Mouse (Mus musculus) lung, postnatal 0 days (tissue): Measurements from ENCODE around the gene Lmo1. TPM values are rescaled to one million over a fixed set of nuclear protein-coding genes. Genes with fewer than 3 reads are reported as not detected.

Source experiments
- ATAC-seq: fragments of 200-750 bp; cut with Nextera tagmentation; 2 replicates; pipeline ENCODE4 v1.8.0; 2017; ENCODE audit warnings: moderate library complexity
- DNase-seq: peaks from one replicate; pipeline ENCODE4 v3.0.0-alpha.2; 2016; ENCODE audit warnings: low spot score
- H3K27ac ChIP-seq: fragments of 300-500 bp; sonication (generic); 2 replicates; pipeline ENCODE4 v1.5.1; 2014; ENCODE audit warnings: antibody characterized with exemption, mild to moderate bottlenecking, low read length, mixed read lengths
- H3K27me3 ChIP-seq: fragments of 300-500 bp; sonication (generic); replicated peaks from 2 replicates; pipeline ENCODE4 v1.6.1; 2014; ENCODE audit warnings: low read length, mixed read lengths; ENCODE audit not compliant: insufficient read depth
- H3K36me3 ChIP-seq: fragments of 300-500 bp; sonication (generic); 2 replicates; pipeline ENCODE4 v1.6.1; 2014; ENCODE audit warnings: low read length, mixed read lengths; ENCODE audit not compliant: insufficient read depth
- H3K4me1 ChIP-seq: fragments of 300-500 bp; sonication (generic); 2 replicates; pipeline ENCODE4 v1.6.1; 2014; ENCODE audit warnings: antibody characterized with exemption, low read depth, low read length, mixed read lengths; ENCODE audit not compliant: insufficient read depth
- H3K4me2 ChIP-seq: fragments of 300-500 bp; sonication (generic); replicated peaks from 2 replicates; pipeline ENCODE4 v1.6.1; 2014; ENCODE audit warnings: low read depth, mild to moderate bottlenecking, low read length, moderate library complexity, mixed read lengths
- H3K4me3 ChIP-seq: fragments of 300-500 bp; sonication (generic); 2 replicates; pipeline ENCODE4 v1.5.1; 2014; ENCODE audit warnings: low read depth, low read length
- H3K9ac ChIP-seq: fragments of 300-500 bp; sonication (generic); replicated peaks from 2 replicates; pipeline ENCODE4 v1.6.1; 2014; ENCODE audit warnings: low read depth, mild to moderate bottlenecking
- H3K9me3 ChIP-seq: fragments of 300-500 bp; sonication (generic); 2 replicates; pipeline ENCODE4 v1.6.1; 2016; ENCODE audit warnings: low read length, mixed read lengths
- CTCF ChIP-seq: IDR thresholded peaks from 2 replicates; pipeline ENCODE4 v1.5.1; 2016; ENCODE audit warnings: antibody characterized with exemption, mild to moderate bottlenecking
- EP300 ChIP-seq: IDR thresholded peaks from 2 replicates; pipeline ENCODE4 v1.6.1; 2016; ENCODE audit warnings: antibody characterized with exemption, mild to moderate bottlenecking, control low read depth
- WGBS: fragments of 180-500 bp; shearing (Covaris S2); extraction: QIAGEN DNeasy Blood & Tissue Kit; methylation state at CpG from one replicate; pipeline ENCODE4 v1.1.7; 2014; 5-methylcytosine and 5-hydroxymethylcytosine counted together
- polyA plus RNA-seq: library from polyadenylated mRNA; unstranded; fragments of >200 nt; fragmentation: Nextera tagmentation; extraction: Ambion mirVana; gene quantifications from 2 replicates; pipeline ENCODE4 v1.2.1, GENCODE M21; 2015

Gene Lmo1
- polyA plus RNA-seq, 1 experiment from 2014 or later = 10.3 TPM

DNA sequence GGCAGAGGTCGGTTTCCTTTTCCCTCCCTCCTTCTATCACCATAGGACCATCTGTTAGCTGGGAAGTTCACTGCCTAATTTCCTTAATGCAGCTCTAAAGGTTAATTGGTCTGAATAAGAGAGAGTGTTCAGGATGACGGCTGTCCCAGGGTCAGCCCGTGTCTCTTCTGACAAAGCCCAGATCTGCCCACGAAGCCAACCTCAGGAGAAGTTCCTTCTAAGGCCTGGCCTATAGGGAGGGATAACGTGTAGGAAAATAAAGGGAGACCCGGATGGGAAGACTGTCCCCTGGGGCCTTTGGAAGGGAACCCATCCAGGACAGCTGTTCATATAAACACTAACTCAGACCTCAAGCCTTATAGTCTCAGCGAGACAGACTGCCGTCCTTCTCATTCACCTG is 29.8 kb downstream of the Lmo1 start:
- TF ChIP-seq CTCF (no peak), EP300 (no peak)
- Histone ChIP-seq H3K4me3 (no peak overlapping the region), H3K4me1 (no peaks in the 10 kb centered on the region), H3K27me3 (no peaks in the 10 kb centered on the region), H3K36me3 (no peaks in the 10 kb centered on the region), H3K9ac (no peak overlapping the region), H3K27ac (no peak overlapping the region), H3K4me2 (no peak overlapping the region), H3K9me3 (no peaks in the 10 kb centered on the region)
- 62% methylated on average over 7 of the region's 8 CpGs for WGBS
- no peak for DNase-seq
- no peak for ATAC-seq

DNA sequence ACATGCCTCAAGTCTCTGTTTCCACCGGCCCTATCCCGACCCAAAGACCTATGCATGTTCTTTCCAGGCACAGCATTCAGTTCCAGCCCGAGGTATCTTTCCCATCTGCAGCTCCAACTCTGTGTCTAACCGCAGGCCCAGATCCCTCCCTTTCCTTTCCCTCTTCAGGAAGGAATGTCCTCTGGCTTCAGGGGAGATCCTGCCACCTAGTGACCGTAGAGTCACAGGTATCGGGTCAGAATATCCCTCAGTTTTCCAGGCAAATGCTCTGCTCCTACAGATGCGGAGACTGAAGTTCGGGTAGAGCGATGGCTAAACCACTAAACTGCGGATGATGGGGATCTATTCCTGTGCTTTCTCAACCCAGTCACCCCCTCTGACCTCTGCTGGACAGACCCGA is 30.3 kb downstream of the Lmo1 start:
- Histone ChIP-seq H3K4me2 (no peak overlapping the region), H3K27ac (no peak overlapping the region), H3K27me3 (no peaks in the 10 kb centered on the region), H3K9me3 (no peaks in the 10 kb centered on the region), H3K36me3 (no peaks in the 10 kb centered on the region), H3K9ac (no peak overlapping the region), H3K4me1 (no peaks in the 10 kb centered on the region), H3K4me3 (no peak overlapping the region)
- WGBS = 56% methylated on average over 11 of the region's 11 CpGs
- ATAC-seq (no peak), DNase-seq (no peak)
- TF ChIP-seq CTCF (peak; percentile 44), EP300 (no peak)

DNA sequence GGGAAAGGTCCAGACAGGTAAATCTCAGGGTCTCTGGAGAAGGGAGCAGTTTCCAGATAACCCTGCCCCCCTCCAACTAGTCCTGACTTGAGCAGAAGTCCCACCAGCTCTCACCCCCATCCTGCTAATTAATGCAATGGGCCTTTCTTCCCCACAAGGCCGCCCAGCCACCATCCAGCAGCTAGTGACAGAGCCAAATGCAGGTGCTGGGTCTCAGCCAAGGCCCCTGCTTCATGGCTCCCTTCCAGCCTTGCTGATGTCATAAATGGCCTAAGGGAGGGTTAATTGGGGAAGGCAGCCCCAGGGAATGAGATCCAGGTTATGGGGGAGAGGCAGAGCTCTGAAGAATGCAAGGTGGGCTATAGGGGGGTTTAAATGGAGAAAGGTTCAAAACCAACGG is 32.4 kb downstream of the Lmo1 start:
- Histone ChIP-seq H3K4me1 (no peaks in the 10 kb centered on the region), H3K27ac (no peak overlapping the region), H3K27me3 (no peaks in the 10 kb centered on the region), H3K4me2 (no peak overlapping the region), H3K9me3 (no peaks in the 10 kb centered on the region), H3K4me3 (no peak overlapping the region), H3K36me3 (no peaks in the 10 kb centered on the region), H3K9ac (no peak overlapping the region)
- DNase-seq (no peak), ATAC-seq (no peak)
- 65% methylated on average over 2 of the region's 2 CpGs for WGBS
- no peak for TF ChIP-seq EP300
- no peak for TF ChIP-seq CTCF

DNA sequence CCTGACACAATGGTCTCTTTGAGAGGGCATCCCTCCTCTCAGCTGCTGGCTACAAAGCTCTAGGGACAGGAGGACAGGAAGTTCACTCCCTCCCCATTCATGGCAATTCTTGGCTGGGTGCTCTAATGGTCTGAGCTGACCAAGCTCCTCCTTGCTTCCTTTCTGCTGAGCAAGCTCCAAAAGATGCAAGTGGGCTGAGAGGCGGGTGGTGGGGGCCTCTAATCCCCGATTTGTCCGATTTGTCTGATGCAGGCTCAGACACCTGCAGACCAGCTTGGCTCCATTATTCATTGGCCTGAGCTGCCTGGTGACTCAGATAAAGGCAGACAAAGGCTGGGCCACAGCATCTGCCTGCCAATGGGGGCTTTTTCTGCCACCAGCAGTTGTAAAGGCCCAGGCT is 33.3 kb downstream of the Lmo1 start:
- DNase-seq (no peak), ATAC-seq (no peak)
- no peaks in the 10 kb centered on the region for H3K36me3 ChIP-seq
- no peak overlapping the region for H3K9ac ChIP-seq
- H3K4me2 ChIP-seq = no peak overlapping the region
- no peaks in the 10 kb centered on the region for H3K4me1 ChIP-seq
- no peaks in the 10 kb centered on the region for H3K9me3 ChIP-seq
- 68% methylated on average over 3 of the region's 3 CpGs for WGBS
- TF ChIP-seq EP300 = no peak
- no peak for TF ChIP-seq CTCF
- H3K27me3 ChIP-seq = no peaks in the 10 kb centered on the region
- no peak overlapping the region for H3K4me3 ChIP-seq
- H3K27ac ChIP-seq = no peak overlapping the region

DNA sequence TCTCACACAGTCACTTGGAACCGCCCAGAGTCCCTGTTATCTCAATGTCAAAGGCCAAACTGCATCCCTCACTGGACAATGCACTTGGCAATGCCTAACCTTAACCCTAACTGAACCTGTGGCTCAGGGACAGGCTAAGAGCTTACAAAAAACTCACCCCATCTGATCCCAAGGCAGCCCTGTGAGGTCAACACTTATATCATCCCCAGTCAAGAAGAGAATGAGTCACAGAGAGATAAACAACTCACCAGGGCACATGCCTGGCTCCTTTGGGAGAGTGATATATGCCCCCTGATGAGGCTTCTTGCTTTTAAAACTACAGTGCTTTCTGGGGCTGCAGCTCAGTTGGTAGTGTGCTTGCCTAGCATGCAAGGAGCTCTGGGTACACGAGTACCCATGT is 34.0 kb downstream of the Lmo1 start:
- H3K9me3 ChIP-seq = no peaks in the 10 kb centered on the region
- no peak for ATAC-seq
- H3K4me1 ChIP-seq = no peaks in the 10 kb centered on the region
- no peak for DNase-seq
- H3K27me3 ChIP-seq = no peaks in the 10 kb centered on the region
- H3K4me3 ChIP-seq = no peak overlapping the region
- H3K36me3 ChIP-seq = no peaks in the 10 kb centered on the region
- WGBS = 68% methylated on average over 2 of the region's 2 CpGs
- no peak for TF ChIP-seq CTCF
- no peak overlapping the region for H3K27ac ChIP-seq
- no peak overlapping the region for H3K4me2 ChIP-seq
- H3K9ac ChIP-seq = no peak overlapping the region

DNA sequence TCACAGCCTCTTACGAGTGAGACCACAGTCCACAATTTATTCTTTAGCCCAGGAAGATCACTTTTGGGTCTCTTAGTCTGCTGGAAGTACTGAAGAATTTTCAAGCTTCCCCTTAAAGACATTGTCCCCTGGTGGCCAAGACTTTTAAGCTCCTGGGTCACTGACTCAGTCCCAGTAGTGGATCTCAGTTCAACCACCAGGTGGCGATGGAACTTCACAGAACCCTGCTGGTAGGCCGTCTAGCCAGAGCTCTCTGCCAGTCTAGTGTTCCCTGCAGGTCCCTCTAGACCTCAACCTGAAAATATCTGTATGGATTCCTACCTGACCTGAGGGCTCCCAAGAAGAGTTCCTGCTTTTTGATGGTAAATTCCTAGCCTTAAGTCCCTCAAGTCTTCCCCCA is 35.6 kb downstream of the Lmo1 start:
- WGBS = 3% methylated on average over 3 of the region's 3 CpGs

DNA sequence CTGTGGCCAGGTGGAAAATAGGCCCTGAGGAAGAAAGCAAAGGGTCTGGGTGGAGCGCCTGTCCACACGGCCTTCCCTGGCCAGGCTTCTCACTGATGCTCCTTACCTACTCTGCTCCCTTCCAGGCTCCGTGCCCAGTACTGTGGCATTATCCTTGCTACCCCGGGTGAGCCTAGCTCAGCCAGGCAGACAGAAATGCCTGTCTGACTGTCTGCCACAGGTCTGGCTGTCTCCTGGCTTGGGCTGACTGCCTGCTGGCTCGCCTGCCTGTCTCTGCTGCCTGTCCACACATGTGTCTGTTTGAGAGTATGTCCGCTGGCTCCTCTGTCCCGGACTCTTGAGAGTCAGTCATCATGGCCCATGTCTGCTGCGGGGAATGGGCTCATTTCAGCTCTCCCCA is 37.6 kb downstream of the Lmo1 start:
- Histone ChIP-seq H3K9me3 (no peaks in the 10 kb centered on the region), H3K36me3 (no peaks in the 10 kb centered on the region), H3K9ac (no peak overlapping the region), H3K4me1 (no peaks in the 10 kb centered on the region), H3K27ac (no peak overlapping the region), H3K4me2 (no peak overlapping the region), H3K4me3 (no peak overlapping the region), H3K27me3 (no peaks in the 10 kb centered on the region)
- TF ChIP-seq EP300 = no peak
- TF ChIP-seq CTCF = no peak
- no peak for ATAC-seq
- DNase-seq = no peak
- WGBS = 76% methylated on average over 8 of the region's 8 CpGs

More for the DNA sequence above, 35.6 kb downstream of the Lmo1 start:
- DNase-seq = peak; percentile 92
- no peaks in the 10 kb centered on the region for H3K4me1 ChIP-seq
- TF ChIP-seq CTCF (peak; percentile 95), EP300 (no peak)
- H3K36me3 ChIP-seq = no peaks in the 10 kb centered on the region
- no peaks in the 10 kb centered on the region for H3K27me3 ChIP-seq
- H3K9ac ChIP-seq = no peak overlapping the region
- H3K27ac ChIP-seq = no peak overlapping the region
- H3K4me2 ChIP-seq = no peak overlapping the region
- ATAC-seq = peak; percentile 81
- H3K4me3 ChIP-seq = no peak overlapping the region
- no peaks in the 10 kb centered on the region for H3K9me3 ChIP-seq
